Mouse (Mus musculus) kidney, adult 2 months (tissue): ENCODE measurements around the gene Tgm2.

Source experiments
- CTCF ChIP-seq: fragments of 200-500 bp; conservative IDR thresholded peaks from 2 replicates; pipeline ENCODE4 v1.5.1; 2011; ENCODE audit warnings: low read depth, mild to moderate bottlenecking, control low read depth, low read length, moderate library complexity, mixed read lengths; ENCODE audit not compliant: insufficient read depth, insufficient read length
- POLR2A ChIP-seq: fragments of 200-500 bp; IDR thresholded peaks from one replicate; pipeline ENCODE4 v1.6.1; 2011; ENCODE audit warnings: low read depth, low read length, control low read depth

DNA sequence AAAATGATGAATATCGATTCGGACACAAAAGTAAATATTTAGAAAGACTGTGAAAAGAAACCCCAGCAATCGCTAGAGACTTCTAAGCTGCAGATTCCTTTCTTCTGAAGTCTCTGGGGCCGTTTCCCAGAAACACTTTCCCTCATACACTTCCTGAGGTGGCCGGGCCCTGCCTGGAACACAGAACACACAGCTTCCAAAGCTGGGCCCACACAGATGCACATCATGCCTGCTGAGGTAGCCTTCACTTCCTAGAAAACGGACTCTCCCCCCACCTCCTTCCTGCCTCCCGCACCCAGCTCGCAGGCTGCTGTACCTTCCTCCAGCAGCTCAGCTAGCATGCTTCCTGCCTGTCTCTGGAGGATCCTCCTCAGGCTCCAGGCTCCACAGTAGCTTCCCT, 36.7 kb downstream of the Tgm2 start:
- TF ChIP-seq CTCF (no peak), POLR2A (no peak)
